Mouse (Mus musculus) cerebellum, postnatal 25 days (tissue): ENCODE measurements around the gene Abhd2.

ENCODE experiments used
- DNase-seq, 2 experiments: peaks; one replicate each; pipeline ENCODE4 v3.0.0; 2021; ENCODE audit warnings: mixed read lengths in 2 of 2

Gene Abhd2

GRCm38 (mm10) chr7:79295196-79295826, 22.3 kb downstream of the Abhd2 start:
- no peak for DNase-seq

GRCm38 (mm10) chr7:79298681-79299080, 25.7 kb downstream of the Abhd2 start:
- DNase-seq = no peak

GRCm38 (mm10) chr7:79299548-79299947, 26.5 kb downstream of the Abhd2 start:
- no peak for DNase-seq

- no peak for DNase-seq
These were observed 27.6 kb downstream of the Abhd2 start for GRCm38 (mm10) chr7:79300432-79301151.

- no peak for DNase-seq
These were observed 29.1 kb downstream of the Abhd2 start for GRCm38 (mm10) chr7:79302145-79302544.

- DNase-seq = no peak
These were observed 29.6 kb downstream of the Abhd2 start for GRCm38 (mm10) chr7:79302586-79302985.

- DNase-seq = peak; percentile 54 to 59
These were observed 30.3 kb downstream of the Abhd2 start for GRCm38 (mm10) chr7:79303183-79303761.

GRCm38 (mm10) chr7:79308455-79309030, 35.5 kb downstream of the Abhd2 start:
- no peak for DNase-seq

- DNase-seq = peak in 1 of 2 experiments; percentile 43
These were observed 36.5 kb downstream of the Abhd2 start for GRCm38 (mm10) chr7:79309247-79310190.

- DNase-seq = no peak
These were observed 37.2 kb downstream of the Abhd2 start for GRCm38 (mm10) chr7:79310191-79310555.

GRCm38 (mm10) chr7:79311420-79311988, 38.5 kb downstream of the Abhd2 start:
- DNase-seq = no peak

- no peak for DNase-seq
These were observed 39.2 kb downstream of the Abhd2 start for GRCm38 (mm10) chr7:79312246-79312645.

- no peak for DNase-seq
These were observed 40.6 kb downstream of the Abhd2 start for GRCm38 (mm10) chr7:79313519-79314059.

- DNase-seq = no peak
These were observed 41.5 kb downstream of the Abhd2 start for GRCm38 (mm10) chr7:79314517-79314916.

- DNase-seq = peak; percentile 54 to 58
These were observed 42.1 kb downstream of the Abhd2 start for GRCm38 (mm10) chr7:79315149-79315548.

- DNase-seq = no peak
These were observed 43.2 kb downstream of the Abhd2 start for GRCm38 (mm10) chr7:79316069-79316695.

- no peak for DNase-seq
These were observed 44.6 kb downstream of the Abhd2 start for GRCm38 (mm10) chr7:79317576-79317975.

GRCm38 (mm10) chr7:79318110-79318801, 45.3 kb downstream of the Abhd2 start:
- no peak for DNase-seq

- no peak for DNase-seq
These were observed 50.9 kb downstream of the Abhd2 start for GRCm38 (mm10) chr7:79323855-79324254.

- peak in 1 of 2 experiments; percentile 65 for DNase-seq
These were observed 55.8 kb downstream of the Abhd2 start for GRCm38 (mm10) chr7:79328769-79329168.

- no peak for DNase-seq
These were observed 58.2 kb downstream of the Abhd2 start for GRCm38 (mm10) chr7:79331197-79331596.
